Mouse (Mus musculus): ENCODE measurements around the gene Tnfrsf8.

Tnfrsf8 gene

DNA sequence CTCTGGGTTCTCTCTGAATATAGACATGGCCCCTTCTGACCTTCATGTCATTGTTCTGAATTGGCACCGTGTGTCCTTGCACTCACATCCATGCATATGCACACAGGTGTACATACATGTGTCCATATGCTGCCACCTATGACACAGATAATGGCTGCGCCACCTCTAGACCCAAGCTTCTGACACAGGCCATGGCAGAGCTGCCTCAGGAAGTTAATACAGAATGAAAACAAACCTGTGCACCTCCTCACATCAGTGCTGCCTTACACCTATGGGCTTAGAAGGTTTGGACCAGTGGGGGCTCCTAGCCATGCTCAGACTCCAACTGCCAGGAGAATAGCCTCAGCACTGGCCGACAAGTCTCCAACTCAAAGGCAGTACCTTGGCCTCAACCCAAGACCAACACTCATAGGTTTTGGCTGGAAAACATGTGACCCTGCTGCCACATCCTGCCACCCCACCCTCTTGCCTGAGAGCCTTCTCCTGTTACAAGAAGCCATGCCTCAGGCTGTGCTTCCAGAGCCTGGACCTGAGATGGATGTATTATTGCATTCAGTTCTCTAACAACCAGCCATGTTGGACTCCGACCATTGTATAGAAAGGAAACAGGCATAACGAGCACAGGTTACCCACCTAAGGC lies 85.3 kb downstream of the Tnfrsf8 start:
- DNase-seq = no peak

DNA sequence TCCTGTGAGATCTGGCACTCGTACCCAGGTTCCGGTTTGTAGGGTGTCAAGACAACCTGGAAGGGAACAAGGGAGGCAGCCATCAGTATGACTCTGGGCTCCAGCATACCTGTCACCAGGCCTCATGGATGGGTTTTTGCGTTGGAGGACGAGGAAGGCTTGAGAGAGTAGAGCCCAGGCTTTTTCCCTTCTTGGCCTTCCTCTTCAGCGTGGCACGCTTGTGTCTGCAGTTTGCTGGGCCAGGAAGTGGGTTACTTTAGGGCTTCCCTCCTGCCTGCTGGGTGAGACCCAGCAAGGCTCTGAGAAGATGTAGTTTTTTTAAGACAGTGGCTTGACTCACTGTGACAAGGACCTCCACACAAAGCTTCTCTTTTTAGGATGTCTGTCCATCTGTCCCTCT lies 85.9 kb downstream of the Tnfrsf8 start:
- DNase-seq = no peak

DNA sequence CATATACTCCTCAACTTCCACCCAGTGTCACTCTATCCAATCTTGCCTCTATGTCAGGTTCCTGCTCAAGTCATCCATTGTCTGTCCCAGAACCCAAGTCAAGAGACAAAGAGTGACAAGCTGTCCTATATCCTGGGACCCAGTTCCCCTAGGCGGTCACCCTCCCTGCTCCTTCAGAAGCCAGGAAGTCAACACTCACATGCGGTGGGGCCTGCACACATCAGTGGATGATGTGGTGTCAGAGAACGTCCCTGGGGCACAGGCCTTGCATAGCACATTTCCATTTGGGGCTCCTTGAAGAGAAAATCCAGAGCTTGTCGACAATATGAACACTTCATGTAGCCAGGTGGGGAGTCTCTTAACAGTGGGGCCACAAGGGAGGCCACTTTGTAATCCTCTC lies 90.4 kb downstream of the Tnfrsf8 start:
- DNase-seq = no peak

DNA sequence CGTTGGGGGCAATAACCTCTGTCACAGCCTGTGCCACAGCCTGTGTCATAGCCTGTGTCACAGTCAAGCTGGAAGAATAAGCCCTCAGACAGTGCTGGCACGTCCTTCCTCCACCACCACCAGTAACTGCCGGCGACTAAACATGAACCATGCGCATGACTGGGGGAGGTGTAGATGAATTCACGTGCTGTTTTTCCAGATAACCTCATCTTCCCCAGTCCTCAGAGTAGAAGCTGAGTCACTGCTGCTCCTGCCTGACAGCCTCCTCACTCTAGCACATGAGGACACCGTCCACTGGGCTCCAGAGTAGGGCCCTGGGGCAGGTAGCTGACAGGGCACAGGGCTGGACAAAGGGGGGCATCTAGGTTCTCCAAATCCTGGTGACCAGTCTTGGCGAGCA lies 92.9 kb downstream of the Tnfrsf8 start:
- DNase-seq = no peak

DNA sequence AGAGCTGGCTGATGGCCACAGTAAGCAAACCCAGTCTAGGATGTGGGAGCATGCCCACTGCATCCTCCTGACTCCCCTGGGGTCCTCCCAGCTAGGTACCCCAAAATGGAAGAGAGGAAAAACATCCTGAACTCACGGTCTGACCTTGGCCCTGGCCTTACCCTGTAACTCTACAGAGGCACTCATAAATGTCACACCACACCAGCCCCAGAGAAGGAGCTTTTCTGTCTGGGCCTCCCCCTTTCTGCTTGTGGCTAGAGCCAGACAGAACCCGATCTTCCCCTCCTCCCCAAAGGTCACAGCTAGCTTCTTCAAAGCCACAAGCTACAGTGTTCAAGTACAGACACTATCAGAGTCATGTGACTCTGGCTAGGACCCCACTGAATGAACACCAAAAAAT lies 93.6 kb downstream of the Tnfrsf8 start:
- DNase-seq = no peak

DNA sequence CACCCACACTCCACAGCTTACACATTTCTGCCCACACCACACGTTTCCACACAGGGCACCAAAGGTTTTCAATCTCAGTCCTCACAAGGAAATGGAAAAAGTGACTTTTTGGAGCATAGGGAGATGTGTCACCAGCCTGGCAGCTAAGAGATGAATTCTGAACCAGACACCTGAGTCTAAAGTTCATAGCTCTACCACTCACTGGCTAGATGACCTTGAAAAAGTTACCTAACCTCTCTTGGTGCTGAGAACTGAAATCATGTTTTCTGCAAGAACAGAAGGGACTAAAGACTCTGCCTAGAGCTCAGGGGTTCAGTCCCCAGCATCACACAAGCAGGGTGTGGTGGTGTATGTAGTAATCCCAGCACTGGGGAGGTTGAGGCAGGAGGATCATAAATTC lies 95.0 kb downstream of the Tnfrsf8 start:
- DNase-seq = no peak

DNA sequence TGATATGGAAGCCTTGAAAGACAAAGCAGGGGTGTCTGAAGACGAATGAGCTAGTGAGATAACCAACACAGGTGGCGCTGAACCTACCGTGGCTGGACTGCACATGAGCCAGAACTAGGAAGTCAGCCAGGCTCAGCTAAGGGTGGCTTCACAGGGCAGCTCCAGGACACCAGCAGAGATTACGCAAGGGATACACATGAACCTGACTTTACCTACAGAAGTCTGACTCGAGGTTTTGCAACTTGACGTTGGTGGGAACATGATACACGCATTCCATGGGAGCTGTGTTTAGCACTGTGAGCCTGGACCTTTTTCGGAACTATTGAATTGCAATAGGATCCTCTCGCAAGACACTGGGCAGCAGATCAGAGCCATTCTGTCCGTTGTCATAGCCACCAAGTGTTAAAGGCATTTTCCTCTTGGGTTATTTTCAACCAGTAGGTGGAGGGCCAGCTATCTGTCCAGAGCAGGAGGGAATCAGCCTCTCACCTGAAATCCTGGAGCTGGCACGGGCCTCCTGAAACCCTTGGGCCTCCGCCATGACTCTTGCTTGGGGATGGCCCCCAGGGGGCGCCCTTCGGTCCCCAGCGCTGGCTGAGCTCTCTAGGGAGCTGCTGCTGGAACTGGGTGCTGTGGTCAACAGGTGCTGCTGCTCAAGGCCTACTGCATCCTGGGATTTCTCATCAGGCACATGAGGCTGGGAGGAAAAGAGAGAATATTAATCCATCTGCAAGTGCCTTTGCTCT lies 95.6 kb downstream of the Tnfrsf8 start:
- peak in 1 of 2 experiments; percentile 14 for DNase-seq

DNA sequence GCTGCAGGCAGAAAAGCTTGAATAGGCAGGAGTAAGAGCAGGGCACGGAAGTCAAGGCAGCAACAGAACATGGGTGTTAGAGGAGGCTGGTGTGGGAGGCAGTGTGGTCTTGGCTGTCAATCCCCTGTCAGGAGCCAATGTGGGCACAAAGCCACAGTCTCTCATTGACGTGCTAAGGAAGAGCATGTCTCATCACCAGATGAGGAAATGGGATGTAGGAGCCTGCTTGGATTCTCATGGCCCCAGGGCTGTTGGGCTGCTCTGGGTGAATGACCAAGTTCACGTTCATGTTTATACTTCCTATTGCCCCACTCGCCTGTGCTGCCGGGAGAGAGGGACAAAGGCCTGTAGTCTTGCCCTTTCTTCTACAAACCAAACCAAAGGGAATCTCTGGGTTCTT lies 97.1 kb downstream of the Tnfrsf8 start:
- DNase-seq = no peak

All from cerebellum, adult 18-20 months (tissue).